Mouse (Mus musculus): ENCODE measurements at regions not wholly inside any gene's neighbourhood (a gene's known extent, or its start where the extent isn't known, plus 50 kb on each side); places are given as distances from the start of the nearest gene placed in this dataset.

DNA sequence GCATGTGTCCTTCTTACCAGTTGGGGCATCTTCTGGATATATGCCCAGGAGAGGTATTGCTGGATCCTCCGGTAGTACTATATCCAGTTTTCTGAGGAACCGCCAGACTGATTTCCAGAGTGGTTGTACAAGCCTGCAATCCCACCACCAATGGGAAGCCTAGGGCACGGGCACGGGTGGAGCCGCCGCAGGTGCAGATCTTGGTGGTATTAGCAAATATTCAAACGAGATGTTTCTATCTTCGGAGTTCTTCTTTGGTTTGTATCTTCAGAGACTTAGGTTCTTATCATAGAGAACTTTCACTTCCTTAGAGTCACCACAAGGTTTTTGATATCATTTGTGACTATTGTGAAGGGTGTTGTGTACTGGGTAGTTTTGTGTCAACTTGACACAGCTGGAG, 103.1 kb downstream of the Btbd35f12 start:
- DNase-seq (ENCODE audit: low spot score in 2 of 2) = peak; percentile 2 to 64

Measured in spleen, postnatal 10 days (tissue).